Mouse (Mus musculus) small intestine, adult 2 months (tissue): ENCODE results near the gene Abhd17a. TPM values are rescaled to one million over a fixed set of nuclear protein-coding genes. Genes with fewer than 3 reads are reported as not detected.

Source experiments
- H3K27ac ChIP-seq: fragments of 200-500 bp; 2 replicates; pipeline ENCODE4 v1.5.1; 2012; ENCODE audit warnings: low read depth, low read length, control low read depth, inconsistent platforms; ENCODE audit not compliant: insufficient read depth
- H3K27me3 ChIP-seq: fragments of 200-500 bp; 2 replicates; pipeline ENCODE4 v1.6.1; 2012; ENCODE audit warnings: mild to moderate bottlenecking, moderate library complexity, low read length, inconsistent platforms; ENCODE audit not compliant: control insufficient read depth, insufficient read depth
- H3K36me3 ChIP-seq: fragments of 200-500 bp; 2 replicates; pipeline ENCODE4 v1.6.1; 2012; ENCODE audit warnings: mild to moderate bottlenecking, low read length, control low read depth, inconsistent platforms; ENCODE audit not compliant: control insufficient read depth, insufficient read depth
- H3K4me1 ChIP-seq: fragments of 200-500 bp; 2 replicates; pipeline ENCODE4 v1.6.1; 2012; ENCODE audit warnings: low read length, inconsistent platforms, mixed read lengths; ENCODE audit not compliant: control insufficient read depth, insufficient read depth, insufficient read length
- H3K4me3 ChIP-seq: fragments of 200-500 bp; 2 replicates; pipeline ENCODE4 v1.5.1; 2012; ENCODE audit warnings: low read depth, mild to moderate bottlenecking, control low read depth, inconsistent platforms, low read length, moderate library complexity
- CTCF ChIP-seq: fragments of 200-500 bp; IDR thresholded peaks from 2 replicates; pipeline ENCODE4 v1.5.1; 2012; ENCODE audit warnings: low read depth, mild to moderate bottlenecking, control low read depth, inconsistent platforms, low read length, moderate library complexity, mixed read lengths; ENCODE audit not compliant: insufficient replicate concordance, insufficient read length; ENCODE audit errors: extremely low read depth
- POLR2A ChIP-seq: fragments of 200-500 bp; IDR thresholded peaks from 2 replicates; pipeline ENCODE4 v1.6.1; 2012; ENCODE audit warnings: low read depth, mild to moderate bottlenecking, control low read depth, inconsistent platforms, low read length, moderate library complexity
- WGBS: fragments of 180-500 bp; shearing (Covaris S2); methylation state at CpG from one replicate; pipeline ENCODE4 v1.1.7; 2018; 5-methylcytosine and 5-hydroxymethylcytosine counted together
- polyA plus RNA-seq: library from polyadenylated mRNA; depleted of rRNA; stranded (reverse); fragments of >200 nt; gene quantifications from 2 replicates; pipeline ENCODE4 v1.2.3, GENCODE M21; 2012

The Abhd17a gene
- polyA plus RNA-seq, 1 experiment: 644 TPM

DNA sequence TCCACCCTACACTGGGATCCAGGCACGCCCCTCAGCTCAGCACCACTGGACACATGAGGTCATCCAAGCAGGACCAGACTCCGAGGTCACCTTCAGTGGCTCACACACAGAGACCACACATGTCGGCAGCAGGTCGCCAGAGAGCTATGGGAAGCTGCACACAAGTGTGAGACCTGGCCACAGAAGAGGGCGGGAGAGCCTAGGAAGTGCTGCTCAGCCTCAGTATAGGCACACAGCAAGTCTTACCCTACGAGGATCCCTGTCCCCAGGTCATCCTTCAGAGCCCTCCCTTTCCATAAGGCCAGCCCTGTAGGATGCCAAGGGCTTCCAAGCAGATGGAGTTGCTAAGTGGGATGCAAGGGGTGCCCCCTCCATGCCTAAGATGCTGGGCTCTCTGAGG lies 36.1 kb downstream of the Abhd17a start:
- H3K4me1 ChIP-seq: peaks cover 9% of the 10 kb centered on the region
- no peaks in the 10 kb centered on the region for H3K27me3 ChIP-seq
- TF ChIP-seq CTCF (no peak), POLR2A (no peak)
- no peak overlapping the region for H3K27ac ChIP-seq
- H3K36me3 ChIP-seq: peaks cover 20% of the 10 kb centered on the region
- 75% methylated on average over 6 of the region's 6 CpGs for WGBS
- H3K4me3 ChIP-seq: no peak overlapping the region

DNA sequence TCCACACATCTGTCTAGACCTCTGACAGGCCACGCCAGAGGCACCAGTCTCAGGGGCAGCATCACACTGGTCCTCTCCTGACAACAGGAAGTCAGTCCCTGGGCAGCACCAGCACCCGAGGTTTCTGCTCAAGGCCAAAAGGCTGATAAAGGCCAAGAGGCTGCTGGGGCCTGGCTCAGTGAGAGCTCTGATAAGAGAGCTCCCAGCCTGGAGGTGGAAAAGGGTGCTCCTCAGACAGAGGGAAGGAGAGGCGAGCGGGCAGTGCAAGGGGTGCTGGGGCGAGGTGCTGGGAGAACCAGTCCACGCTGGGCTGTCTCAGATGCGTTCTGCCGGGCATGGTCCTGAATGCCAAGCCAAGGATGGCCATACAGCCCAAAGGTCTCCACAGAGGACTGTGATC lies 36.6 kb downstream of the Abhd17a start:
- WGBS: 68% methylated on average over 8 of the region's 8 CpGs
- Histone ChIP-seq H3K27me3 (no peaks in the 10 kb centered on the region), H3K36me3 (peaks cover 23% of the 10 kb centered on the region), H3K27ac (no peak overlapping the region), H3K4me3 (no peak overlapping the region), H3K4me1 (peaks cover 9% of the 10 kb centered on the region)
- TF ChIP-seq POLR2A (no peak), CTCF (no peak)

DNA sequence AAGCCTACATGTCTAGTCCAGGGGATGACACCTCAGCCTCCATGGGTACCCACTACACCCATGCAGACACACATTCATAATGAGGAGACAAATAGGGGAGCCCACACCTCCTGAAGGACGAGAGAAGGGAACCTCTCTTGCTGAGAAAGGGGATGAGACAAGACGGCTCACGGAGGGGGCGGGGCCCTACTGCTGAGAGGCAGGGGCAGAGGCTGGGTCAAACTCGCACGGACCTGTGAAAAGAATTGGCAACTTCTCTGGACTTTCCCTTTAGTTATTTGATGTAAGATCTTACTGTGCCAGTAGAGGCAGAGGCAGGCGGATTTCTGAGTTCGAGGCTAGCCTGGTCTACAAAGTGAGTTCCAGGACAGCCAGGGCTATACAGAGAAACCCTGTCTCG lies 37.8 kb downstream of the Abhd17a start:
- TF ChIP-seq CTCF (no peak), POLR2A (no peak)
- Histone ChIP-seq H3K4me1 (peaks cover 4% of the 10 kb centered on the region), H3K27me3 (no peaks in the 10 kb centered on the region), H3K27ac (no peak overlapping the region), H3K36me3 (peaks cover 31% of the 10 kb centered on the region), H3K4me3 (no peak overlapping the region)
- WGBS: 60% methylated on average over 9 of the region's 9 CpGs

DNA sequence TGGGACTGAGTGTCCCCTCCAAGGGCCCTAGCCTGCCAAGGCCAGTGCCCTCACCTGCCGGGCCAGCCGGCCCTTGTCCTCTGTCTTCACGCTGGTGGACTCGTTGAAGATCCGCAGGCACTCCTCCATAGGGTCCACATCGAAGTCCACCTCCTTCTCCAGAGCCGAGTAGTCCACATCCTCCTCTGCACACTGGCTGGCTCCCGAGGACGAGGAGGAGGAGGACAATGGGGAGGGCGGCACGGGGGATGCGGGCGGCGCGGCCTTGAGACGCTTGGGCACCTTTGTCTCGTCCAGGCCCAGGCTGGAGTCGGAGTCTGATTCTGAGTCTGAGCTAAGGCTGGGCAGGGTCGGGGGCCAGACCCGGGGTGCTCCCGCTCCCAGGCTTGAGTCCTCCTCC lies 40.9 kb downstream of the Abhd17a start:
- peaks cover 4% of the 10 kb centered on the region for H3K4me1 ChIP-seq
- peaks cover 60% of the 10 kb centered on the region for H3K36me3 ChIP-seq
- H3K27me3 ChIP-seq: no peaks in the 10 kb centered on the region
- TF ChIP-seq POLR2A (no peak), CTCF (no peak)
- no peak overlapping the region for H3K27ac ChIP-seq
- no peak overlapping the region for H3K4me3 ChIP-seq
- 89% methylated on average over 21 of the region's 21 CpGs for WGBS

DNA sequence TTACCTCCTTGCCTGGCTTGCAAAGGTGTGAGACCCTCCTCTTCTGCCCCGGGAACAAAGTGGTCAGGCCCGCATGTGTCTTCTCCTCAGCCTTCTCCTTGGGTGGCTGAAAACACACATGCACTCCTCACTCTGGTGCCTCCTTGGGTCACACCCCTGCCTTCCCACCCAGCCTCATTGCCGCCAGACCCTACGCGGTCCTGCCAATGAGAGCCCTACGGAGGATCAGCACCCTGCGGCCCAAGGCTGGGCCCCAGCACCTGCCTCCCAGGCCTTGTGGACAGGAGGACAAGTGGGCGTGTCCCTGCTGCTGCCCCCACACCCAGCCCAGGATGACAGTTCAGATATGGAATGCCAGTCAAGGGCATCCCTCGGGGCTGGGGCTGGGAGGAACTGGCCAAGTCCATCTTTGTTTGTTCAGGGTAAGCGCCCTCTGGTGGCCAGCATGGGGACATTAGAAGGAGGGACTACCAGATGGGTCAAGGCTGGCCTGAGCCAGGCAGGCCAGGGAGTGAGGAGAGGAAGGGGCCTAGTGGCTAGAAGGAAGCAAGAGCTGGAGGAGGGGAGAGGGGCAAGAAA lies 41.6 kb downstream of the Abhd17a start:
- Histone ChIP-seq H3K4me3 (no peak overlapping the region), H3K36me3 (peaks cover 67% of the 10 kb centered on the region), H3K27me3 (no peaks in the 10 kb centered on the region), H3K4me1 (no peaks in the 10 kb centered on the region), H3K27ac (no peak overlapping the region)
- peak; percentile 74; the same call in 1 of the 2 replicates for TF ChIP-seq CTCF
- no peak for TF ChIP-seq POLR2A
- 75% methylated on average over 10 of the region's 10 CpGs for WGBS

DNA sequence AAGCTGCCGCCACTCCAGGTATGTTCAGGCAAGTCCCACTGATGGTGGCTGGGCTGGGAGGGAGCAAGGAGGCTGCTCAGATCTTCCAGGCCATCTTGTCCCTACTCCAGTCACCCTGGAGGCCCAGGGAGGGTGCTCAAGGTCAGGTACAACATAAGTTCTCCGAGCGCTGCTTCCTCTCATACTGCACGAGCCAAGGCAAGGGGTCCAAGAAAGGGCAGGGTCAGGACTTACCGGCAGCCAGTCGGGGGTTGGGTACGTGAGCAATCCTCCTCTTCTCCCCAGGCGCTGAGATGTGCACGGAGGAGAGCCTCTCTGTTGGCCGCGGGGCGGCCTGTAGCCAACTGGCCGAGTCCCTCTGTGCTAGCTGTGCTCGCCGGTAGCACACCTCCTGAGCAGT lies 42.6 kb downstream of the Abhd17a start:
- Histone ChIP-seq H3K27me3 (no peaks in the 10 kb centered on the region), H3K4me3 (no peak overlapping the region), H3K27ac (no peak overlapping the region), H3K36me3 (peaks cover 77% of the 10 kb centered on the region), H3K4me1 (no peaks in the 10 kb centered on the region)
- WGBS: 92% methylated on average over 15 of the region's 15 CpGs
- TF ChIP-seq CTCF: no peak
- no peak for TF ChIP-seq POLR2A

DNA sequence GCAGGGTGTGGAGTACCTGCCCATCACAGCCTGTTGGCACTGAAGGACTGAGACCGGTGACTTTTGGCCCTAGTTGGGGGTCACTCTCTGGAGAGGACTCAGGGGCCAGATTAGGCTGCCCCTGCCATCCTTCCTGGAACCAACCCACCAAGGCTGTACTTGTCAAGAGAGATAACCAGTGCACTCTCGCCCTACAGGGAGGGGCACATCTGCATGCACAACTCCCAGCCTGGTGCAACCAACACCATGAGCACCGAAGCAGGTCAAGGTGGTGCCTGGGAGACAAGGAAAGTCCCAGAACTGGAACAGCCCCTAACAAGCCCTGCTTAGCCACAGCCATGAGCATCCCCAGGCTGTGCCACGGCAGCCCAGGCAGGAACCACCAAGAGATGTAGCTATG lies 43.2 kb downstream of the Abhd17a start:
- H3K27ac ChIP-seq: no peak overlapping the region
- no peaks in the 10 kb centered on the region for H3K27me3 ChIP-seq
- no peak overlapping the region for H3K4me3 ChIP-seq
- no peaks in the 10 kb centered on the region for H3K4me1 ChIP-seq
- WGBS: 85% methylated on average over 4 of the region's 4 CpGs
- TF ChIP-seq POLR2A (no peak), CTCF (no peak)
- peaks cover 83% of the 10 kb centered on the region for H3K36me3 ChIP-seq
